Mouse (Mus musculus): ENCODE results near the gene Gas7.

Gas7 gene

DNA sequence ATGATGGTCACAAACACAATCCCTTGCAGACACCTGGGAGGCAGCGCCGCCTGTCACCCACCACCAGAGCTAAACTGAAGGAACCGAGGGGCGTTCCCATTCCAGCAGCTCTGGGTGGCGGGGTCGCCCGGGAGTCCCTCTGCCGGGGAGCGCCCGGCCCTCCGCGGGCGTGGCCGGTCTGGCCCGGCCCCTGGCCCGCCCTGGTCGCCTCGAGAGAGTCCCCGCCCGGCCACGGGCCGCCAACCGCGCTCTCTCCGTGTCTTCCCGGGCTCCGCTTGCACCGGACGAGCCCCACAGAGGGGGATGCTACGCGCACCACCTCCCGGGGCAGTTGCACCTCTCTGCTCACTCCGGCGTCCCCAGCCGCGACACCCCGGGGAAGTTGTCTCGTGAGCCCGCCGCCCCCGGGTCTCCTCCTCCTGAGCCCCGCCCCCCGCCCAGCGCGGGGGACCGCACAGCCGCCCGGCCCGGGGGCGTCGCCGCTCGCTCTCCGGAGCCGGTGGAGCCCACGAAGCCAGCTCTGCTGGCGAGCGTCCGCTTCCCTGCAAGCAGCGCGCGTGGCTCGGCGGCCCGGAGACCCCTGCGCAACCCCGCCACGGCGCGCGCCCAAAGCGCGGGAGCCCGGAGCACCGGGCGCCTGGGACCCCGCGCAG, at the start of gene Gas7:
Gene Gas7 (plus strand): TSS at position 564 of the 653 bp plus-strand sequence.
- peak; percentile 52 for DNase-seq (ENCODE audit: low spot score)

DNA sequence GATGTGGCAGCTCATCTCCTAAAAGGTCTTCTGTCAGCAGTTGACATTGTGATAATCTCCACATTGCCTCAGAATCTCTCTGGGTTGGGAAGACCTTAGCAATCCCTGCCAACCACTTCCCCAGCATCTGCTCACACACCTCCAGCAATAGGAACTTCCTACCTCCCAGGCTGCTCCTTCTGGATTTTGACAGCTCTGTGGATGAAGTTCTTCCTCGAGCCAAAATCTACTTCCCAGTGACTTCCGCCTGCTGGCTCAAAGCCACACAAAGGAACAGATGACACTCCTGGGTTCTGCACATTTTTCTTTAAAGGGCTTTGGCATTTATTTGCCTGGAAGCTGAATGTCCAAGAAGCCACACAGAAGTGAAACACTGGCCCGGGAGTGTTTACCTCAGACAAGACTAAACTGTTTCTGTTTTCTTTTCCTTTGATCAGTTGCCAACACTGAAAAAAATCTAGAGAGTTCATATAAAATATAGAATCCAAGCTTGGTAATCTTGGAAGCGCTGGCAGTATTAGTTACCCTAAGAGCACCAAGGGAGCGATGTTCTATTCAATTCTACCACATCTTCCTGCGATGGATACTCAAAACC, 40.8 kb upstream of the Gas7 start:
- DNase-seq (ENCODE audit: low spot score): no peak

DNA sequence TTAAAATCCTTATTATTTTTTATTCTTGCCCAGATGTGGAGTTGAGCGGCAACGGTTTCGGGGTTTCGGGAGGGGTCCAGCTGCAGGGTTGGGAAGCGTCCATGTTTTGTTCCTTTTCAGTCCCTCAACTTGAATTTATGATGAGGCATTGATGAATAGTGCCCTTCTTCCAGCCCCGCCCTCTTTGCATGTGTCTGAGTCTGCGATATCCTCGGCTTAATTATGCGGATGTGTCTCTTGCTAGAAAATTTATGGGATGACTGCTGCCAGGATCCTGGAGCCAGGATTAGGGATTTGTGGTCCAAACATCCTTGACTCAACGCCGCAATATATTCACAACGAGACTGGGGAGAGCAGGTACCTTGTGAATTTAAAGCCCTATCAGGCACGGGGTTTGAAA, 31.7 kb upstream of the Gas7 start:
- no peak for DNase-seq (ENCODE audit: low spot score)

DNA sequence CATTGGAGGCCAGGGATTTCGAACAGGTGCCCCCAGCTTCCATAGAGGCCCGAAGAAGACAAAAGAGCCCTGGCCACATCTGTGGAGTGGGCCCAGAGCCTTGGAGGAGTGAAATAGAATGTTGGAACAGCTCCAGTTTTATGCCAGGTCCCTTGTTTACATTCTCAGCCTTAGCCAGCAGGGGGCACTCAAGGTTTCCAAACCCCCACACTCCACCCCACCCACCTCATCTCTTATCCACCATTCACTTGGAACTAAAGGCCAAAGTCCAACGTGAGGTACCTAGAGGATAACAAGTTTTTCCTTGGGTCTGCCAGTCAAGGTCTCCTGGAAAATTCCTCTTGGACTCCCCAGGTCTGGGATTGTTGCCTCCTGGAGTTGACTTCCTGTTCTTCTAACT, 27.0 kb upstream of the Gas7 start:
- peak; percentile 10 for DNase-seq (ENCODE audit: low spot score)

DNA sequence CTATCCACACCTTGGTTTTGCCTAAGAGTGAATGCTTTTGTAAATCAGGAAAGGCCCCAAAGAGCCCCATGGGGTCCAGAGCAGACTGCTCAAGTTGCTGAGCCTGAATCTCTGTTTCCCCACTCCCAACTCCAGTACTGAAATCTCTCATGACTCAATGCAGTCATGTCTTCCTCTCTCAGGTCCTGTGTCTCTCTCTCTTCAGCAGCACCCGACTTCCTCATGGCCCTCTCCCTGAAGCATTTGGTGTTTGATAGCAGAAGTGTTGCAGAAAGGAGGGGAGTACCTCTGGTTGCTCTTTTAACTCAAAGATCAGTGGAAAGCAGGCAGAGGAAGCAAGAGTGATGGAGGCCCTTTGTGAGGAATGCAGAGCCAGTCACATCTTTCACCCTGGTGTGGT, 25.4 kb upstream of the Gas7 start:
- no peak for DNase-seq (ENCODE audit: low spot score)

DNA sequence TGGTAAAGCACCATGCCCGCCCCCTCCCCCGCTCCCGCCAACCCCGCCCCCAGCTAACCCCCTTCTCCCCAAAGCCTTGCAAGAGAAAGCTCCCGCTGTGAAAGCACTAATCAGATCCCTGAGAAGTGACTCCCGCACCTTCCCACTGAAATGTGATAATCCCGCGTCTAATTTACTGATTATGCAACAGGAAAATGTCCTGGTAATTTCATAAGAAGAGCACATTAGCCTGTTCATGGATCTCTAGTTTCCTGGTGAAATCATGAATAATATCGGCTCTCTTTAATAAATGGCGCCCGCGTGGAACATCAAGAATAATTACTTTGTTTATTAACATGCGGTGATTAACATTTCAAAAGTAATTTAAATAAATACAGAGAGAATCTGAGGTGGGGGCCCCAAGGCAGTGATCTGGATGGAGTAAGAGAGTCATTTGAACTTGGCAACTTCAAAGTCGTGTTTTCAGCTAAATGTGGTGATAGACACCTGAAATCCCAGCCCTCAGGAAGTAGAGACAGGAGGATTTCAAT, 24.1 kb upstream of the Gas7 start:
- no peak for DNase-seq (ENCODE audit: low spot score)

DNA sequence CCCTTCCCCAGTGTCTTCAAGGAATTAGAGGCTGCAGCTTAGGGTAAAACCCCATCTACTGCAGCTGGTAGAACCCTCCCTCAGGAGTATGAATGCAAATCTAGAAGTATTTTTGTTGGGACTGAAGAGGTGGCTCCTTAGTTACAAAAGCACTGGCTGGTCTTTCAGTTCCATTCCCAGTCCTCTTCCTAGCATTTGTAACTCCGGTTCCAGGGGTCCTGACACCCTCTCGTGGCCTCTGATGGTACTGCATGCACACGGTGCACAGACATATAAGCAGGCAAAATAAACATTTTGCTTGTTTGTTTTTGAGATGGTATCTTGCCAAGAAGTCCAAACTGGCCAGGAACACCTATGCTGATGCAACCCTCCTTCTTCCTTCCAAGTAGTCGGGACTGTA, 23.4 kb upstream of the Gas7 start:
- DNase-seq (ENCODE audit: low spot score): no peak

DNA sequence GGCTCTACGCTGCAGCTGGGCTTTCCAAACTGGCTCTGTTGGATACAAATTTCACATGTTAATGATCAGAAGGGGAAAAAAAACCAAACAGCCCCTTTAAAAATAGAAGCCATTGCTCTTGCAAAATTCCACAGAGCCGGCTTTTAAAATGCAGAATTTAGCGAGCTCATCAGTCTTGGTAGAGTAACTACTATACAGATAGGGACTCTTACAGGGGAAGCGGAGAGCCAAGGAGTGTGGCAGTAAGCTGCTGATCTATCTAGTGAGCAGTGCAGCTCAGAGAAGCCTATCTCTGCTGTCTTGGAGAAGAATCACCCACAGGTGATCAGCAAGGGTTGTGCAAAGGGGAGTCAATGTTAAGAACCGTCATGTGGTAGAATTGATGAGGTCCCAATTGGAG, 21.5 kb upstream of the Gas7 start:
- no peak for DNase-seq (ENCODE audit: low spot score)

DNA sequence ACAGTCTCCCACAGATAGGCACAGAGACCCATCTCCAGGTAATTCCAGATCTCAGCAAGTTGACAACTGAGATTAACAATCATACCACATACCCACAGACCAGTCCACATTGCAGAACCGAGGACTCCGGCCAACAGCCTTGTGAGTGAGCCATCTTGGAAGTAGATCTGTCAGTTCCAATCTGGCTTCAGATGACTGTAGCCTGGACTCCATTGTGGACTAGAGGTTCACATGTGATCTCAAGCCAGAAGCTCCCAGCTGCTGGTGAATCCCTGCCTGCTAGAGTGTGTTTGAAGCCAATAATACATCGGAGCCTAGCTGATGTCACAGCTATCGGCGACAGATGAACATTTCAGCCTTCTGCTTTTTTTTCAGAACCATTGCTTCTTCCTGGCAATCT, 16.5 kb upstream of the Gas7 start:
- DNase-seq (ENCODE audit: low spot score): no peak

DNA sequence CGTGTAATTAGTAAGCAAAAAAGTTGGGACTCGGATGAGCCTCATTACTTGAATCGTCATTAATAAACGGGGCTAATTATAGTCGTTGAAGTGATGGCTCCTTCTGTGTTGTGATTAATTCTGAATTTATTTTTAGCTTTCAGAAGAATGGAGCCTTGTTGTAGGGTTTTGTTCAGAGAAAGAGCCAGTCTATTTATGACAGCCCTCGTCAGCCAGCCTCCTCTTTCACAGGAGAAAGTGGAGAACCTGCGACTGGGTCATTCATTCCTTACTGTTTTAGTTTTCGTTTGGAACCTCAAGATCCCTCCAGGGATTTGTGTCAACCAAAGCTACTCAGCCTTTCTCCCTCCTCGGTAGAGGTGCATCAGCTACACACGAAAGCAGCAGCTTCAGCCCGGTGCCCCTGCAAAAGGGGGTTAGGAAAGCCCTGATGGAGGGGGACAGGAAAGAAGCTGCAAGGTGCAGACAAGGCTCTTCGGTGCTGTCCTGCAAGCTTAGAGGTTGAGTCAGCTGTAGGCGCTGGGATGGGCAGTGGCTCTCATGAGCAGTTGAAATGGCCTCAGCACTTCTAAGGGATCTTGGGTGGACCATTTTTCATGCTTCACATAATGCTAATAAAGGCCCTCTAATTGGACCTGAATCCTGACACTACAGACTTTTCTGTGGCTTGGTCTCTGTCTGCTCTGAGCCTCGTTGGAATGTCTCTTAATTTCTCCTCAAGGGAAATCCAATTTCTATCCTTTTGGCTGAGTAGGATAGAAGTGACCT, 10.0 kb upstream of the Gas7 start:
- DNase-seq (ENCODE audit: low spot score): no peak

DNA sequence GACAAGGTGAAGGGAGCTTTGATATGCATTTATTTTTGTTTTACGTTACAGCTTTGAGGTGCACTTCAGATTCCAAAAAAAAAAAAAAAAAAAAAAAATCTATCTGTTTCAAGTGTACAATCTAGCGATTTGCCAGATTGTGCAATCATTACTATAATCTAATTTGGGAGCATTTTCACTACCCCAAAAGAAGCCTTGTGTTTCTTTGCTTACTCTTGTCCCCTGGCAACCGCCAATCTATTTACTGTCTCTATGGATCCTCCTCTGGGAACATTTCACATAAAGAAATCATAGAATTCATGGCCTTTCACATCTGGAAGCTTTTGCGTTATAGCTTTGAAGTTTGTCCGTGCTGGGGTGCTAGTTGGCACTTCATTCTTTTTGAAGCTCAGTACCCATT, 3.7 kb upstream of the Gas7 start:
- DNase-seq (ENCODE audit: low spot score): no peak

DNA sequence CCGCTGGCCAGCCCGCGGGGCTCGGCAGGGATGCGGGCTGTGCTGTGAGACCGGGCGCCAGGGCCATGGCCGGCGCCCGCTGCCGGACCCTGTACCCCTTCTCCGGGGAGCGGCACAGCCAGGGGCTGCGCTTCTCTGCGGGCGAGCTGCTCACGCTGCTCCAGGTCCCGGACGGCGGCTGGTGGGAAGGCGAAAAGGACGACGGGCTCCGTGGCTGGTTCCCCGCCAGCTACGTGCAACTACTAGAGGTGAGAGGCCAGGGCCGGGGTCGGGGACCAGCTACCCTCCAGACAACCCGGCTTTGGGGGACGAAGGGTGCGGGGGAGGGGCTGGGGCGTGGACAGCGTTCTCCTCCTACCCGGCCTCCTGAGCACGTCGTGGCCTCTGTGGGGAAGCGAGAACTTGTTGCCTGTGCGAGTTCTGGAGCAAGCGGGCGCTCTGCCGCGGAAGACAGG, 317 bp downstream of the Gas7 start:
- DNase-seq (ENCODE audit: low spot score): peak; percentile 35

DNA sequence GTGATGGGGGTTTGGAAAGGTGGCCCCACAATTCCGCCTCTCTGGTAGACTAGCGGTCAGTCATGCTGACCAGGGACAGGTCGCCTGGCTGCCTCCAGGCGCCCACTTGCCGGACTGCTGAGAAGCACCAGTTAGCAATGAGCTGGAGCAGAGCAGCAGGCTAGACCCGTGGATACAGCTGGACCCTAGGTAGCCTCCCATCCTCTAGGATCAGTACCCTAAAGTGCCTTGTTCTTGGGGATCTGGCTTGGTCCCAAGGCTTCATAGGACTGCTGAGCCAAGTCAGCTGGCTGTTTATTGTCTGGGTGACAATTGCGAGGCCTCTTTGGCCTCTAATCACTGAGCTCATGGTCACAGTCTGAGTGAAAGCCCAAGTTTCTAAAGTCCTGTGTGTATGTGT, 792 bp downstream of the Gas7 start:
- DNase-seq (ENCODE audit: low spot score): no peak

DNA sequence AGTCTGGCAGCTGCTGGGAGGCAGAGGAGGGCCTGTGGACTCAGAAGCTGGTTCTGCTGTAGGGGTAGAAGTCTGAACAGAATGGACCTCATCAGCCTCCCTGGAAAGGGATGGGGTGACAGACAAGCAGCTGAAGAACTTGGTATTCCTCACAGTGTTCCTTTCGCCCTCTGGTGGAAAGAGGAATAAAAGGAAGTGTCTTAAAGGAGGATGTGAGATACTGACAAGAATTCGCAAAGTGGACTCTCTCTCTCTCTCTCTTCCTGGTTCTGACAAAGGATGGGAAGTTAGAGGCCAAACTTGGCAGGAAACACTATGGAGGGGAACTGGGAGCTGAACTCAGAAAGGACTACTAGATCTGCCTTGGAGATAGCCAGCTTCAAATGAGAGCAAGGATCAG, 2.9 kb downstream of the Gas7 start:
- DNase-seq (ENCODE audit: low spot score): no peak

DNA sequence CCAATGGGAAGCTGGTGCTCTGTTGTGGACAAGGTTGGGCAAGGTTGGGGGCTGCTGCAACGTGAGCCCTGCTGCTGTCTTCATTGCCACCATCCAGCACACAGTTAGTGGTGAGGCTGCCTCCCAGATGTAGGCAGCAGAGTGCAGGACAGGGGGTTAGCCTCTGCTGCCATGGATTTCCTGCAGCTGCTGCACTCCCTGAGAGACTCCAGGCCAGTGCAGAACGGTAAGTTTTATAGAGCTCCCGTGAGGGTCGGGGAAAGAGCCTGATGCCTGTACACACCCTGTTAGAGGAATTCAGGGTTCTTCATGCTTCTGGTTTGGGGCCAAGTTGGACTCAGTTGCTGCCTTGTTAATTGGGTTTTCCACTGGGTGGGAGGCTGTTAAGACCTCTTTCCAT, 11.9 kb downstream of the Gas7 start:
- DNase-seq (ENCODE audit: low spot score): no peak

DNA sequence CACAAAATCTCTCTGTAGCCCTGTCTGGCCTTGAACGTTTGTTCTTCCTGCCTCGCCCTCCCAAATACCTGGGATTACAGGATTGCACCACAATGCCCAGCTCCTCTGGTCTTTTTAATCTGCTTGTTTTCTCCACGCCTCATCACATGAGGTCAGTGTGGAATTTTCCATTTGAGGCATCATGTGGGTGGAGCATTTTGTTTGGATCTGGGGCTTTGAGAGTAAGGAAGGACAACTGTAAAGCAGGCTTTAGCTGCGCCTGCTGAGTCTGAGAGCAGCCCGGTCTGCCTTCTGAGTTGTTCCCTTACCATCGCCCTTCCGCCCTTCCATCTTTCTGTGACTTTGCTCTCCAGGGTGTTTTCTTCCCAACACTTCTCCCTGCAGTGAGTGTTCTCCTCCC, 13.6 kb downstream of the Gas7 start:
- peak; percentile 32 for DNase-seq (ENCODE audit: low spot score)

DNA sequence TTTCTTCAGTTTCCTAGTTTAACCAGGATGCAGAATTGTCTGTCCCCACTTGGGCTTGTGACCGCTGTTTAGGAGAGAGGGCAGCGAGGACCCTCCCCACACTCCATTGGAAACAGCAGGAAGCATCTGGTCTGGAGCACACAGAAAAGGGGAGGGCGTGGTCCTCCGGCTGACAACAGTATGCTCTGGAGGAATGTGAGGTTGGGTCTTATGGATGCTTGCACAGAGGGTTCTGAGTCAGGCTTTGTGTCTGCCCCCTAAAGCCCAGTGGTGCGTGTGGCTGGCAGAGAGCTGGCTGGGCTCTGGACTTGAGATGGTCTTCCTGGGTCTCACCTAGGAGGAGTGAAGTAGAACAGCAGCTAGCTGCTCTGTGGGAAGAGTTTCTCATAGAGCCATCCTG, 19.4 kb downstream of the Gas7 start:
- DNase-seq (ENCODE audit: low spot score): no peak

DNA sequence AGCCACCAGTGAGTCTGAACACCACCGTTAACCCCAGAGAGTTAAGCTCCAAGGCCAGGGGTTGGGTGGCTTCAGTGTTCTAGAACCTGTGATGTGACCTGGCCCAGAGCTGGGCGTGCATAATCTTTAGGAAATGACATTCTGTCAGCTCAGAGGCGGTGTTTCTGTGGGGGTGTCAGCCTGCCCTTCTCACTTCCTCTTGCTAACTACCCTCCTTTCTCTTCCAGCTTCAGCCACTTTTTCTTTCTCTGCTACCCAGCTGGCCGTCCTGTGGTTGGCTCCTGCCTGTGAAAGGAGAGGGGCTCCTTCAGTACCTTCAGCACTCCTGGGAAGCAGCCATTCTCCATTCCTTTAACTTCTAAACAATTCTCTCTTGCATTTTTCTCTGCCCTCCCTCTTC, 24.3 kb downstream of the Gas7 start:
- DNase-seq (ENCODE audit: low spot score): no peak

DNA sequence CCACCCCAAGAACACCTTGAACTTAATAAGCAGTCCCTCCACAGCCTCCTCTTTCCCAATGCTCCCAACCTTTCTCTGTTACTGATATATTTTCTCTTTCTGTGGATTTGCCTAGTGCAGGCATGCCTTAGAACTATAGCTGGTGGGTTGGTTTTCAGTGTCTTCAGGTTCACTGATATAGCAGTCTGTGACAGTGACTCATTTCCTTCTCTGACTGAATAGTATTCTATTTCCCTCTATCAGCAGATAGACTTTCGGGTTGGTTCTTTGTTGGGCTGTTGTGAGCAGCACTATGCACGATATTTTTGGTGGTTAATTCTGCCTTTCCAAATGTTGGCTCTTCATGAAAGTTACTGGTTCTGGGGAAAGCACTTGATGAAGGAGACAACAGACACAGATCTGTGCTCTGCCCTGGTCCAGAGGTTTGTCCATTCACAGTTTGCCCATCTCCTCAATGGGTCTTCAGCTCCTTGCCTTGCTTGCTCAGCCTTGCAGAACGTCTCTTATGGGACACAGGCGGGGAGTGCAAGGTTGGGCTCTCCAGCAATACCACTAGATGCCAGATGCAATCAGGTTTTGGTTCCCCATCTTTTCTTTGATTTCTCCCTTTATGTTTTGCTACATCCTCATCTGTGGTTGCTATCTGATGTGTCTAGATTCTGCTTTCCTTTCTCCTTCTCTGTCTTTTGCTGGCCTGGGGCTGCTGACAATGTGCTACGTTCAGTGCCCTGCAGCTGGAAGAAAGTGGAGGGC, 25.1 kb downstream of the Gas7 start:
- no peak for DNase-seq (ENCODE audit: low spot score)

DNA sequence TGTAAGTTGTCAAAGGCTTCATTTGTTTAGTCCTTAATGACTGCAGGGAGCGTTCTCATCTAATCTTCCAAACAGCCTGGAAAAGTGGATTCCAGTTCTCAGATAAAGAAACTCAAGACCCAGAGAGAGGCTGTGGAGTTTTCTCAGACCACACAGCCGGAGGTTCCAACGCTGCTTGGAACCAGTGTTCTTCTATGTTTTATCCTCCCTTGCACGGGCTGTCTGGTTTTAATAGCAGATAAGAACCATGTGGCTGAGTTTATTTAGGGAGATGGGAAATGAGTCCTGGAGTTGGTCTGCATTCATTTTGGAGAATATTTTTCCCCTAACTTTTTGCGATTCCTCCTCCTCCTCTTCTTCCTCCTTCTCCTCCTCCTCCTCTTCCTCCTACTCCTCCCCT, 26.5 kb downstream of the Gas7 start:
- no peak for DNase-seq (ENCODE audit: low spot score)

DNA sequence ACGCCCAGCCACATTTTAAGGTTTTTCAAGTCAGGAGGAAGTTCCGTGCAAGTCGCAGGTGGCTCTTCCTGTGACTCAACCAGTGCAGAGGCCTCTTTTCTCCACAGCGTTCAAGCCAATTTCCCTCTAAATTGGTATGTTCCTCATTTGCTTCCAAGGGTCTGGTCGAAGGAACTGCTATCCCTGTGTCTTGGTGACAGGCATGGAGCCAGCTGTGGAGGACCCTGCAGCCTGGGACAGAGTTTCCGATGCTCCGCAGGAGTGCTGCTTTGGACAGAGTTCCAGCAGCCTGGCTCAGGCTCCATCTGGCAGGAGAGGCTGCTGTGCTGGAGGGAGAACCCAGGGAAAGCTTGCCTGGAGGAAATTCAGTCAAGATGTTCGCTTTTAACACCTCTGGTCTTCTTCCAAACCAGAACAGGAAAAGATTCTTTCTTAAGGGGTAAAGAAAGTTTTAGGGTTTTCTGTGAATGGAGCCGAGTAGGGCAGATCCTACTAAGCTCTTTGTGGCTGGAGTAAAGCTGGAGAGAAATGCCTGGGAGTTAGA, 27.1 kb downstream of the Gas7 start:
- peak; percentile 63 for DNase-seq (ENCODE audit: low spot score)

DNA sequence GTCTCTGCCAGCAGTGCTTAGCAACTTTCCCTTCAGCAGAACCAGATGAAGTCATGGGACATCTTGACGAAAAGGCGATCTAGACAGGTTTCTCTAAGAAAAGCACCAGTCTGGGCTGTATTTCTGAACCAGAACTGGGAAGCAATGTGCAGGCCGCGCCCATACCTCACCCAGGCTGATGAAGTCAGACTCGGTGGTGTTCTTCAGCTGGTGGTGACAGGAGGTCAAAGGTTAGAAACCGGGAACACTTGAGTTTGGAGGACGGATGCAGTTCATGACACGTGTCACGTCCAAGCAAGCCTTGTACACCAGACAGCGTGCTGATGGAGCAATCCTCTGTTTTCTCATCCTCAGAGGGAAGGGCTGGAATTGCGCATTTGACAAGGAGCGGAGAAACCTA, 32.9 kb downstream of the Gas7 start:
- no peak for DNase-seq (ENCODE audit: low spot score)
